Mouse (Mus musculus) forelimb bud, embryonic 11.5 days (tissue): Measurements from ENCODE around the gene Luzp2.
"Not testable (repeated sequence)": the region's sequence is repeated elsewhere in the genome, so short reads cannot be mapped to it uniquely, and the experiment has no call there.

Experiments
- DNase-seq: peaks from one replicate; pipeline ENCODE4 v3.0.0-alpha.2; 2012; ENCODE audit warnings: low read depth, low spot score

Gene Luzp2

GRCm38 (mm10) chr7:55000397-55000796, 165.1 kb downstream of the Luzp2 start:
- DNase-seq, result no peak

- DNase-seq, result no peak
These were observed 174.0 kb downstream of the Luzp2 start for GRCm38 (mm10) chr7:55009173-55009771.

GRCm38 (mm10) chr7:55133850-55134249, 298.6 kb downstream of the Luzp2 start:
- DNase-seq, result not testable (repeated sequence)

GRCm38 (mm10) chr7:55188927-55189326, 353.6 kb downstream of the Luzp2 start:
- DNase-seq, result no peak

- no peak for DNase-seq
These were observed 354.2 kb downstream of the Luzp2 start for GRCm38 (mm10) chr7:55189496-55189895.

GRCm38 (mm10) chr7:55190655-55191054, 355.4 kb downstream of the Luzp2 start:
- DNase-seq, result no peak

- DNase-seq, result no peak
These were observed 363.5 kb downstream of the Luzp2 start for GRCm38 (mm10) chr7:55198806-55199205.

- no peak for DNase-seq
These were observed 387.7 kb downstream of the Luzp2 start for GRCm38 (mm10) chr7:55222997-55223396.

- no peak for DNase-seq
These were observed 394.1 kb downstream of the Luzp2 start for GRCm38 (mm10) chr7:55229407-55229806.
